Mouse (Mus musculus): ENCODE measurements around the gene Brf1. TPM values are rescaled to one million over a fixed set of nuclear protein-coding genes. Genes with fewer than 3 reads are reported as not detected.

The Brf1 gene
- polyA plus RNA-seq, 1 experiment from 2014 or later = 58.5 TPM

GRCm38 (mm10) chr12:112977156-112977555, 23.3 kb downstream of the Brf1 start:
- DNase-seq (ENCODE audit: low spot score) = no peak
- Histone ChIP-seq H3K4me1 (ENCODE audit: control insufficient read depth, insufficient read depth, low read length) (peaks cover 5% of the 10 kb centered on the region), H3K27me3 (ENCODE audit: control insufficient read depth, insufficient read depth, low read length) (no peaks in the 10 kb centered on the region), H3K4me2 (ENCODE audit: low read depth) (peak overlapping the region; percentile 88), H3K9ac (ENCODE audit: low read length) (peak overlapping the region; percentile 86), H3K36me3 (ENCODE audit: control insufficient read depth, insufficient read depth, low read length) (peaks cover 9% of the 10 kb centered on the region), H3K9me3 (ENCODE audit: control insufficient read depth, low read length) (no peaks in the 10 kb centered on the region), H3K27ac (ENCODE audit: low read depth, low read length) (peak overlapping the region; percentile 57), H3K4me3 (ENCODE audit: low read depth, low read length) (peak overlapping the region; percentile 70)
- no peak for ATAC-seq (ENCODE audit: insufficient read depth, low FRiP score, low TSS enrichment)
- WGBS = 48% methylated on average over 12 of the region's 12 CpGs

DNA sequence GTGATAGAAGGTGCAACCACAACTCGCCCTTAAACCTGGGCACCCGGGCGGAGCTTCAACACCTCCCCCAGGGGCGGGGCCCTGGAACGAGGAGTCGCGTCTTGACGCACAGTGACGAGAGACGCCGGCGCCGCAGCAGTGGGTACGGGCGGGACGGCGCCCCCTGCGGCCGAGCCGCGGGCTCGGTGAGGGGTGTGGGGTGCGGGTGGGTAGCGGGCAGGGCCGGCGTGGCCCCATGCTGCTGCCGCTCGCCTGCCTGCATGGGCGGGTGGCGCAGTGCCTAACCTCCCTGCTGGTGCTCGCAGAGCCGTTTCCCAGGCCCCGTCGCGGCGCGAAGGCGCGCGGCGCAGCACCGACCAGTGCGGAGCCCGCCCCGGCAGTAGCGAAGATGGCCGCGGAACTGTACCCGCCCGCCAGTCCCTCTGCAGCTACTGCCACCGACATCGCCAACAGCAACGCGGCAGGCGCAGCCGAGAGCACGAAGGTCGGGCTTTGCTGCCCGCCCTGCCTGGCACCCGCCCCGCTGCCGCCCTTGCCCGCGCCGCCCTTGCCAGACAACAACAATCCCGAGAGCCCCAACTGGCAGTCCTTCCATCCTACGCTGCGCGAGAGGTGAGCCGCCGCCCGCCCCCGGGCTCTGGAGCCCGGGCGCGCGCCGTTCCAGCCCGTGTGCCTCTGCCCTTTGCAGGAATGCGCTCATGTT, 24.0 kb downstream of the Brf1 start, which contains the start of gene Btbd6:
TSS of gene Btbd6 (plus strand) at position 112 of the 703 bp plus-strand sequence.
- Histone ChIP-seq H3K9ac (ENCODE audit: low read length) (peak within 1 kb of the TSS; percentile 86), H3K27ac (ENCODE audit: low read depth, low read length) (peak within 1 kb of the TSS; percentile 57), H3K27me3 (ENCODE audit: control insufficient read depth, insufficient read depth, low read length) (no peaks in the 10 kb centered on the region), H3K9me3 (ENCODE audit: control insufficient read depth, low read length) (no peaks in the 10 kb centered on the region), H3K4me1 (ENCODE audit: control insufficient read depth, insufficient read depth, low read length) (peaks cover 5% of the 10 kb centered on the region), H3K4me3 (ENCODE audit: low read depth, low read length) (peak within 1 kb of the TSS; percentile 70), H3K36me3 (ENCODE audit: control insufficient read depth, insufficient read depth, low read length) (peaks cover 9% of the 10 kb centered on the region; the same call in 1 of the 2 replicates), H3K4me2 (ENCODE audit: low read depth) (peak within 1 kb of the TSS; percentile 88)
- WGBS = under 1% methylated on average over 69 of the region's 80 CpGs
- ATAC-seq (ENCODE audit: insufficient read depth, low FRiP score, low TSS enrichment) (peak; percentile 96), DNase-seq (ENCODE audit: low spot score) (peak; percentile 88)

GRCm38 (mm10) chr12:112974736-112975135, 25.8 kb downstream of the Brf1 start:
- Histone ChIP-seq H3K4me1 (ENCODE audit: control insufficient read depth, insufficient read depth, low read length) (peaks cover 5% of the 10 kb centered on the region), H3K27me3 (ENCODE audit: control insufficient read depth, insufficient read depth, low read length) (no peaks in the 10 kb centered on the region), H3K9ac (ENCODE audit: low read length) (no peak overlapping the region), H3K4me3 (ENCODE audit: low read depth, low read length) (no peak overlapping the region), H3K36me3 (ENCODE audit: control insufficient read depth, insufficient read depth, low read length) (peaks cover 14% of the 10 kb centered on the region; the same call in 1 of the 2 replicates), H3K27ac (ENCODE audit: low read depth, low read length) (no peak overlapping the region), H3K4me2 (ENCODE audit: low read depth) (no peak overlapping the region), H3K9me3 (ENCODE audit: control insufficient read depth, low read length) (no peaks in the 10 kb centered on the region)
- DNase-seq (ENCODE audit: low spot score) (no peak), ATAC-seq (ENCODE audit: insufficient read depth, low FRiP score, low TSS enrichment) (no peak)
- WGBS = 90% methylated on average over 9 of the region's 9 CpGs

GRCm38 (mm10) chr12:112969616-112970015, 30.9 kb downstream of the Brf1 start:
- 93% methylated on average over 6 of the region's 6 CpGs for whole genome bisulfite sequencing
- no peak overlapping the region for H3K9ac ChIP-seq (ENCODE audit: low read length)
- H3K4me1 ChIP-seq (ENCODE audit: control insufficient read depth, insufficient read depth, low read length) = no peaks in the 10 kb centered on the region
- no peak overlapping the region for H3K4me3 ChIP-seq (ENCODE audit: low read depth, low read length)
- peaks cover 42% of the 10 kb centered on the region for H3K36me3 ChIP-seq (ENCODE audit: control insufficient read depth, insufficient read depth, low read length)
- no peaks in the 10 kb centered on the region for H3K9me3 ChIP-seq (ENCODE audit: control insufficient read depth, low read length)
- no peaks in the 10 kb centered on the region for H3K27me3 ChIP-seq (ENCODE audit: control insufficient read depth, insufficient read depth, low read length)
- DNase-seq (ENCODE audit: low spot score) (no peak), ATAC-seq (ENCODE audit: insufficient read depth, low FRiP score, low TSS enrichment) (no peak)
- H3K27ac ChIP-seq (ENCODE audit: low read depth, low read length) = no peak overlapping the region
- H3K4me2 ChIP-seq (ENCODE audit: low read depth) = no peak overlapping the region

- DNase-seq (ENCODE audit: low spot score) (no peak), ATAC-seq (ENCODE audit: insufficient read depth, low FRiP score, low TSS enrichment) (no peak)
- H3K36me3 ChIP-seq (ENCODE audit: control insufficient read depth, insufficient read depth, low read length) = peaks cover 45% of the 10 kb centered on the region
- H3K4me3 ChIP-seq (ENCODE audit: low read depth, low read length) = no peak overlapping the region
- H3K9me3 ChIP-seq (ENCODE audit: control insufficient read depth, low read length) = no peaks in the 10 kb centered on the region
- no peaks in the 10 kb centered on the region for H3K27me3 ChIP-seq (ENCODE audit: control insufficient read depth, insufficient read depth, low read length)
- no peak overlapping the region for H3K9ac ChIP-seq (ENCODE audit: low read length)
- H3K27ac ChIP-seq (ENCODE audit: low read depth, low read length) = no peak overlapping the region
- H3K4me1 ChIP-seq (ENCODE audit: control insufficient read depth, insufficient read depth, low read length) = no peaks in the 10 kb centered on the region
- no peak overlapping the region for H3K4me2 ChIP-seq (ENCODE audit: low read depth)
- WGBS = 68% methylated on average over 8 of the region's 8 CpGs
Measured at GRCm38 (mm10) chr12:112968943-112969342, 31.6 kb downstream of the Brf1 start.

GRCm38 (mm10) chr12:112965783-112966182, 34.7 kb downstream of the Brf1 start:
- no peak overlapping the region for H3K27ac ChIP-seq (ENCODE audit: low read depth, low read length)
- WGBS = 93% methylated on average over 13 of the region's 13 CpGs
- no peak overlapping the region for H3K4me2 ChIP-seq (ENCODE audit: low read depth)
- H3K9me3 ChIP-seq (ENCODE audit: control insufficient read depth, low read length) = no peaks in the 10 kb centered on the region
- no peak overlapping the region for H3K4me3 ChIP-seq (ENCODE audit: low read depth, low read length)
- H3K36me3 ChIP-seq (ENCODE audit: control insufficient read depth, insufficient read depth, low read length) = peaks cover 66% of the 10 kb centered on the region
- no peaks in the 10 kb centered on the region for H3K27me3 ChIP-seq (ENCODE audit: control insufficient read depth, insufficient read depth, low read length)
- no peaks in the 10 kb centered on the region for H3K4me1 ChIP-seq (ENCODE audit: control insufficient read depth, insufficient read depth, low read length)
- ATAC-seq (ENCODE audit: insufficient read depth, low FRiP score, low TSS enrichment) (no peak), DNase-seq (ENCODE audit: low spot score) (no peak)
- no peak overlapping the region for H3K9ac ChIP-seq (ENCODE audit: low read length)

GRCm38 (mm10) chr12:112961872-112962271, 38.6 kb downstream of the Brf1 start:
- Histone ChIP-seq H3K4me2 (ENCODE audit: low read depth) (no peak overlapping the region), H3K9ac (ENCODE audit: low read length) (no peak overlapping the region), H3K27me3 (ENCODE audit: control insufficient read depth, insufficient read depth, low read length) (no peaks in the 10 kb centered on the region), H3K36me3 (ENCODE audit: control insufficient read depth, insufficient read depth, low read length) (peaks cover 52% of the 10 kb centered on the region), H3K4me1 (ENCODE audit: control insufficient read depth, insufficient read depth, low read length) (no peaks in the 10 kb centered on the region), H3K27ac (ENCODE audit: low read depth, low read length) (no peak overlapping the region), H3K4me3 (ENCODE audit: low read depth, low read length) (no peak overlapping the region), H3K9me3 (ENCODE audit: control insufficient read depth, low read length) (no peaks in the 10 kb centered on the region)
- ATAC-seq (ENCODE audit: insufficient read depth, low FRiP score, low TSS enrichment) (no peak), DNase-seq (ENCODE audit: low spot score) (no peak)
- WGBS = 83% methylated on average over 5 of the region's 5 CpGs

- no peak overlapping the region for H3K9ac ChIP-seq (ENCODE audit: low read length)
- H3K4me1 ChIP-seq (ENCODE audit: control insufficient read depth, insufficient read depth, low read length) = no peaks in the 10 kb centered on the region
- peaks cover 48% of the 10 kb centered on the region for H3K36me3 ChIP-seq (ENCODE audit: control insufficient read depth, insufficient read depth, low read length)
- no peaks in the 10 kb centered on the region for H3K27me3 ChIP-seq (ENCODE audit: control insufficient read depth, insufficient read depth, low read length)
- ATAC-seq (ENCODE audit: insufficient read depth, low FRiP score, low TSS enrichment) = no peak
- H3K4me2 ChIP-seq (ENCODE audit: low read depth) = no peak overlapping the region
- no peak overlapping the region for H3K4me3 ChIP-seq (ENCODE audit: low read depth, low read length)
- no peaks in the 10 kb centered on the region for H3K9me3 ChIP-seq (ENCODE audit: control insufficient read depth, low read length)
- DNase-seq (ENCODE audit: low spot score) = no peak
- H3K27ac ChIP-seq (ENCODE audit: low read depth, low read length) = no peak overlapping the region
- WGBS = 89% methylated on average over 7 of the region's 7 CpGs
Measured at GRCm38 (mm10) chr12:112961428-112961827, 39.1 kb downstream of the Brf1 start.

DNA sequence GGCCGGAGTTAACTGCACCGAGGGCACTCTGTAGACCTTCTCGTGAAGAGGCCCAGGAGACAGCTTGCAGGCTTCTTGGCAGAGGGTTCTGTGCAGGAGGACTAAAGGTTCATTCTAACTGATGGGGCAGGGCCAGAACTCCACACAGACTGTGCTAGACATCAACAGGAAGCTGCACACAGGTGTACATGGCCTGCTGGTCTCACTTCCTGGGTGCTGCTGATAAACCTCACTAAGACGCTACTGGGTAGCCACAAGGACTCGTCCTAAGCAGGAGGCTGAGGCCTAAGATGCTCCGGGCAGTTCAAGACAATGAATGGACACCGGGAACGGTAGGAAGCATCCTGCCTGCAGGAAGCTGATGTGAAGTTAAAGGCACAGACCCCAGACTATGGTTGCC, 41.1 kb downstream of the Brf1 start:
- Histone ChIP-seq H3K4me3 (ENCODE audit: low read depth, low read length) (no peak overlapping the region), H3K36me3 (ENCODE audit: control insufficient read depth, insufficient read depth, low read length) (peaks cover 38% of the 10 kb centered on the region), H3K27me3 (ENCODE audit: control insufficient read depth, insufficient read depth, low read length) (no peaks in the 10 kb centered on the region), H3K4me2 (ENCODE audit: low read depth) (no peak overlapping the region), H3K9me3 (ENCODE audit: control insufficient read depth, low read length) (no peaks in the 10 kb centered on the region), H3K9ac (ENCODE audit: low read length) (no peak overlapping the region), H3K4me1 (ENCODE audit: control insufficient read depth, insufficient read depth, low read length) (no peaks in the 10 kb centered on the region), H3K27ac (ENCODE audit: low read depth, low read length) (no peak overlapping the region)
- DNase-seq (ENCODE audit: low spot score) (no peak), ATAC-seq (ENCODE audit: insufficient read depth, low FRiP score, low TSS enrichment) (no peak)
- WGBS = 92% methylated on average over 8 of the region's 8 CpGs
